Mouse (Mus musculus) ES-E14 (cell line): ENCODE measurements at regions not wholly inside any gene's neighbourhood (a gene's known extent, or its start where the extent isn't known, plus 50 kb on each side); places are given as distances from the start of the nearest gene placed in this dataset.
A peak's percentile ranks its signal among the peaks of the same experiment; 100 is the strongest.

ENCODE experiments used
- DNase-seq: peaks from one replicate; pipeline ENCODE4 v3.0.0-alpha.2; 2013; ENCODE audit warnings: low read depth, low spot score
- H3K27ac ChIP-seq: 2 replicates; pipeline ENCODE4 v1.5.1; 2012; ENCODE audit warnings: low read depth, mild to moderate bottlenecking, low read length, moderate library complexity, mixed read lengths; ENCODE audit not compliant: poor library complexity, insufficient read depth, severe bottlenecking
- H3K36me3 ChIP-seq: 2 replicates; pipeline ENCODE4 v1.6.1; 2012; ENCODE audit warnings: mild to moderate bottlenecking, low read length, moderate library complexity, mixed read lengths; ENCODE audit not compliant: control insufficient read depth, poor library complexity, insufficient read depth, severe bottlenecking
- H3K4me1 ChIP-seq, 2 experiments: fragments of 150-350 bp in 1 of 2; sonication (generic) in 1 of 2; 2 replicates each; pipeline ENCODE4 v1.6.1; 2012; ENCODE audit warnings: low read length in 2 of 2, mild to moderate bottlenecking in 1 of 2, mixed read lengths in 1 of 2; ENCODE audit not compliant: control insufficient read depth in 2 of 2, insufficient read depth in 2 of 2, poor library complexity in 1 of 2
- H3K4me3 ChIP-seq, 2 experiments: fragments of 150-350 bp in 1 of 2; sonication (generic) in 1 of 2; 2 replicates each; pipeline ENCODE4 v1.5.1; 2012; ENCODE audit warnings: low read length in 2 of 2, low read depth in 1 of 2, mild to moderate bottlenecking in 1 of 2, mixed read lengths in 1 of 2; ENCODE audit not compliant: insufficient read depth in 1 of 2, poor library complexity in 1 of 2, severe bottlenecking in 1 of 2
- H3K9ac ChIP-seq: 2 replicates; pipeline ENCODE4 v1.6.1; 2012; ENCODE audit warnings: low read depth, mild to moderate bottlenecking, low read length, mixed read lengths; ENCODE audit not compliant: poor library complexity, insufficient read depth, severe bottlenecking
- H3K9me3 ChIP-seq: fragments of 150-350 bp; sonication (generic); 2 replicates; pipeline ENCODE4 v1.6.1; 2012; ENCODE audit warnings: low read depth, mild to moderate bottlenecking, low read length; ENCODE audit not compliant: control insufficient read depth, insufficient read depth
- CHD2 ChIP-seq: IDR thresholded peaks from 2 replicates; pipeline ENCODE4 v1.6.1; 2014; ENCODE audit warnings: mild to moderate bottlenecking, low read depth, low read length, inconsistent platforms
- HCFC1 ChIP-seq: IDR thresholded peaks from 2 replicates; pipeline ENCODE4 v1.6.1; 2012; ENCODE audit warnings: low read length, inconsistent platforms, borderline replicate concordance; ENCODE audit not compliant: insufficient read depth
- MAFK ChIP-seq: IDR thresholded peaks from 2 replicates; pipeline ENCODE4 v1.6.1; 2014; ENCODE audit warnings: mild to moderate bottlenecking, low read depth, low read length, inconsistent platforms; ENCODE audit not compliant: insufficient read depth
- ZC3H11A ChIP-seq: IDR thresholded peaks from 2 replicates; pipeline ENCODE4 v1.6.1; 2012; ENCODE audit warnings: low read depth, mild to moderate bottlenecking, inconsistent platforms, low read length, borderline replicate concordance
- ZNF384 ChIP-seq: IDR thresholded peaks from 2 replicates; pipeline ENCODE4 v1.6.1; 2012; ENCODE audit warnings: low read depth, low read length, inconsistent platforms
- in situ Hi-C, 2 experiments: fragments of 600-800 bp; cut with MboI; formaldehyde crosslinking; loops; one replicate each; pipeline ENCODE4 v1.15.1; 2025; ENCODE audit warnings: low sequenced_read_pairs in 2 of 2, inconsistent platforms in 1 of 2; ENCODE audit not compliant: unreplicated experiment in 2 of 2

- no peak for TF ChIP-seq CHD2
- TF ChIP-seq MAFK, result no peak
- TF ChIP-seq ZC3H11A, result no peak
- TF ChIP-seq HCFC1, result no peak
- no peak for TF ChIP-seq ZNF384
- in situ Hi-C loops, result no loop called here
- Histone ChIP-seq H3K9ac (no peak overlapping the region), H3K27ac (no peak overlapping the region), H3K9me3 (no peaks in the 10 kb centered on the region; the same call in 1 of the 2 replicates), H3K4me1 (no peaks in the 10 kb centered on the region), H3K36me3 (no peaks in the 10 kb centered on the region), H3K4me3 (no peak overlapping the region)
- no peak for DNase-seq
Observed at GRCm38 (mm10) chr1:48866926-48867325, 1974.3 kb upstream of the Slc39a10 start.

DNA sequence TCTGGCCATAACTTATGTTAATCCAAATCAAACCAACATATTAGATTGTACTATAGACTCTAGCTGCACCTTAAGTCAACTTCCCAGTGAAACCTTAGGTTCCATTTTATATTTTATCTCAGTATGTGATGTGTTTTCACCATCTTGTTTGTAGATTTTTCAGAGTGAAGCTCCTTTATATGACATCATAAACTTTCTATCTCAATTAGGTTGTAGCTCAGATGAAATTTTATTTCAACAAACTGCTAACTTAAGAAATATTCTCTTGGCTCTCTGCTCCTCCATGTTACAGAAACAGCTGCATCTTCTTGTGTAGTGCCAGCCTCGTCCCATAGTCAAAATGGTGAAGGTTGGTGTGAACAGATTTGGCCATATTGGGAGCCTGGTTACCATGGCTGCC, 1988.7 kb upstream of the Slc39a10 start:
- no peak overlapping the region for H3K4me3 ChIP-seq
- no peak for TF ChIP-seq HCFC1
- no peak for TF ChIP-seq MAFK
- no peak for TF ChIP-seq ZNF384
- TF ChIP-seq CHD2, result no peak
- TF ChIP-seq ZC3H11A, result no peak
- in situ Hi-C loops, result no loop called here

DNA sequence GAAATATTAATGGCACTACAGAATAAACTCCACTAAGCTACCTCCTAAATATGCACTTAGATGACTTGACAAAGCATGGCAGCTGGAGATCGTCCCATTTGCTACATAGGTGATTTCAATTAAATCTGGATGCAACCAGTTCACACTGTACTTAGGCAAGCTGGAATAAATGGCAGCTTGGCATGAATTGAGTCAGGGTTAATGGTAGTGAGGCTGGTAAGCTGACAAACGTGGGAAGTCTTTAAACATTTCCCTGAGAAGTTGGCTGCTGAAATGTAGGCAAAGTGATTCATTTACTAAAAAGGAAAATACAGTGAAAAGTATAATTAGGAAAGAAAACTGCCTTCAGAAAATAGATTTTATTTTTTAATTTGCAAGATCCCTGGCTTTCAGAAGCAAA, 2000.9 kb upstream of the Slc39a10 start:
- H3K9me3 ChIP-seq, result no peaks in the 10 kb centered on the region

More for the DNA sequence above, 1988.7 kb upstream of the Slc39a10 start:
- no peak overlapping the region for H3K27ac ChIP-seq
- peak; percentile 65 for DNase-seq
- no peaks in the 10 kb centered on the region for H3K36me3 ChIP-seq
- no peaks in the 10 kb centered on the region for H3K4me1 ChIP-seq
- H3K9me3 ChIP-seq, result no peaks in the 10 kb centered on the region
- no peak overlapping the region for H3K9ac ChIP-seq

GRCm38 (mm10) chr1:48916419-48916818, 1984.0 kb upstream of the Tmeff2 start:
- no peaks in the 10 kb centered on the region for H3K36me3 ChIP-seq
- no peak overlapping the region for H3K9ac ChIP-seq
- H3K4me1 ChIP-seq, result no peaks in the 10 kb centered on the region
- in situ Hi-C loops, result no loop called here
- no peak overlapping the region for H3K27ac ChIP-seq
- TF ChIP-seq ZC3H11A (no peak), ZNF384 (no peak), MAFK (no peak), HCFC1 (no peak)
- H3K4me3 ChIP-seq, result no peak overlapping the region
- H3K9me3 ChIP-seq, result no peaks in the 10 kb centered on the region
- no peak for DNase-seq

More for the DNA sequence above, 2000.9 kb upstream of the Slc39a10 start:
- DNase-seq, result no peak
- H3K9ac ChIP-seq, result no peak overlapping the region
- H3K36me3 ChIP-seq, result no peaks in the 10 kb centered on the region
- in situ Hi-C loops, result no loop called here
- no peak overlapping the region for H3K27ac ChIP-seq
- no peak overlapping the region for H3K4me3 ChIP-seq
- TF ChIP-seq CHD2, result no peak
- TF ChIP-seq ZNF384, result no peak
- no peak for TF ChIP-seq HCFC1
- TF ChIP-seq MAFK, result no peak
- H3K4me1 ChIP-seq, result no peaks in the 10 kb centered on the region

DNA sequence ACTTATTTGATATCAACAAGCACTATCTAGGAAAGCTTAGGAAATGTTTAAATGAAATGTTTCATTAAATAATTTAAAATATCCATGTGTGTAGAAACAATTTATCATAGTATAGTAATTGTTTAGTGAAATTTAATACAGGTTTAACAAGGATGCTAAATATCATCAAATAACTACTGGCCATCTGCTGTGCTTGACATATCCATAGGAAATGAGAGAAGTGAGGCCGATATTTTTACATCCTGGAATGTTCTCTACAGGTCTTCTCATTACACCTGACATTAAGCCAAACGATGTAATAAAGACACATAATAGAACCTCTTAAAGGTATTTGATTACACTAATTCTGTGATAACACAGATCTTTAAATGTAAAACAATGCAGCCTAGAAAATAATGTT, 1957.3 kb upstream of the Tmeff2 start:
- in situ Hi-C loops, result no loop called here
- DNase-seq, result no peak
- no peaks in the 10 kb centered on the region for H3K4me1 ChIP-seq
- H3K9me3 ChIP-seq, result no peaks in the 10 kb centered on the region
- no peak overlapping the region for H3K9ac ChIP-seq
- H3K36me3 ChIP-seq, result no peaks in the 10 kb centered on the region
- no peak overlapping the region for H3K4me3 ChIP-seq
- TF ChIP-seq HCFC1 (no peak), ZC3H11A (no peak), MAFK (no peak), ZNF384 (no peak), CHD2 (no peak)
- no peak overlapping the region for H3K27ac ChIP-seq
